Mouse (Mus musculus): ENCODE data around the gene Frem2. TPM values are rescaled to one million over a fixed set of nuclear protein-coding genes. Genes with fewer than 3 reads are reported as not detected.

Gene Frem2
- polyA plus RNA-seq, 1 experiment from 2014 or later: 3.6 TPM

GRCm38 (mm10) chr3:53514221-53515065 lies 142.7 kb downstream of the Frem2 start:
- DNase-seq (ENCODE audit: low spot score): no peak
- no peaks in the 10 kb centered on the region for H3K4me1 ChIP-seq (replicated peaks; ENCODE audit: control insufficient read depth, insufficient read depth, low read length)
- H3K27me3 ChIP-seq (replicated peaks; ENCODE audit: control insufficient read depth, insufficient read depth, low read length): no peaks in the 10 kb centered on the region
- no peak overlapping the region for H3K4me2 ChIP-seq
- H3K9ac ChIP-seq (ENCODE audit: low read depth, low read length): no peak overlapping the region
- no peak for ATAC-seq (replicated peaks; ENCODE audit: low FRiP score)
- no peaks in the 10 kb centered on the region for H3K36me3 ChIP-seq (ENCODE audit: control insufficient read depth, insufficient read depth, low read length)
- 62% methylated on average over 4 of the region's 4 CpGs for WGBS
- H3K27ac ChIP-seq (ENCODE audit: low read depth, low read length): no peak overlapping the region
- no peak overlapping the region for H3K4me3 ChIP-seq (ENCODE audit: low read depth, low read length)
- no peaks in the 10 kb centered on the region for H3K9me3 ChIP-seq (ENCODE audit: control insufficient read depth, low read length)

- DNase-seq (ENCODE audit: low spot score) (no peak), ATAC-seq (replicated peaks; ENCODE audit: low FRiP score) (peak; percentile 68; the same call in 1 of the 2 replicates)
- Histone ChIP-seq H3K9ac (ENCODE audit: low read depth, low read length) (no peak overlapping the region), H3K27ac (ENCODE audit: low read depth, low read length) (no peak overlapping the region), H3K9me3 (ENCODE audit: control insufficient read depth, low read length) (no peaks in the 10 kb centered on the region), H3K36me3 (ENCODE audit: control insufficient read depth, insufficient read depth, low read length) (no peaks in the 10 kb centered on the region), H3K27me3 (replicated peaks; ENCODE audit: control insufficient read depth, insufficient read depth, low read length) (no peaks in the 10 kb centered on the region), H3K4me2 (no peak overlapping the region), H3K4me3 (ENCODE audit: low read depth, low read length) (no peak overlapping the region), H3K4me1 (replicated peaks; ENCODE audit: control insufficient read depth, insufficient read depth, low read length) (no peaks in the 10 kb centered on the region)
- 42% methylated on average over 5 of the region's 5 CpGs for WGBS
Observed at GRCm38 (mm10) chr3:53513096-53513495, 144.1 kb downstream of the Frem2 start.

DNA sequence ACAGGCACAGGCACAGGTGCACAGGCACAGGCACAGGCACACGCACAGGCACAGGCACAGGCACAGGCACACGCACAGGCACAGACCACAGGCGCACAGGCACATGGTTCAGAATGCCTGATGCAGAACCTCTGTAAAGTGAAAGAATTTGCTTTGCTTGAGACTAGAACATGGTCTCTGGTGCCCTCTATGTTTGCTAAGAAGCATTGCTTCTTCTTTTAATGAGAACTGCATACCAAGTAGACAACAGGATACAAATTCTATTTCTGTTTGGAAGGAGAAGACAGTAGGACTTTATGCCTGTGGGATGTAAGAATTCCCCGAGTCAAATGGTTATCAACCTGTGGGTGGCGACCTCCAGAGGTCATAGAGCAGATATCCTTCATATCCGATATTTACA lies 154.7 kb downstream of the Frem2 start:
- DNase-seq (ENCODE audit: low spot score): no peak
- Histone ChIP-seq H3K9me3 (ENCODE audit: control insufficient read depth, low read length) (no peaks in the 10 kb centered on the region), H3K4me2 (no peak overlapping the region), H3K9ac (ENCODE audit: low read depth, low read length) (no peak overlapping the region), H3K27me3 (replicated peaks; ENCODE audit: control insufficient read depth, insufficient read depth, low read length) (no peaks in the 10 kb centered on the region), H3K4me1 (replicated peaks; ENCODE audit: control insufficient read depth, insufficient read depth, low read length) (no peaks in the 10 kb centered on the region; the same call in 1 of the 2 replicates), H3K36me3 (ENCODE audit: control insufficient read depth, insufficient read depth, low read length) (no peaks in the 10 kb centered on the region), H3K27ac (ENCODE audit: low read depth, low read length) (no peak overlapping the region), H3K4me3 (ENCODE audit: low read depth, low read length) (no peak overlapping the region)
- WGBS: 61% methylated on average over 6 of the region's 6 CpGs
- ATAC-seq (replicated peaks; ENCODE audit: low FRiP score): no peak

DNA sequence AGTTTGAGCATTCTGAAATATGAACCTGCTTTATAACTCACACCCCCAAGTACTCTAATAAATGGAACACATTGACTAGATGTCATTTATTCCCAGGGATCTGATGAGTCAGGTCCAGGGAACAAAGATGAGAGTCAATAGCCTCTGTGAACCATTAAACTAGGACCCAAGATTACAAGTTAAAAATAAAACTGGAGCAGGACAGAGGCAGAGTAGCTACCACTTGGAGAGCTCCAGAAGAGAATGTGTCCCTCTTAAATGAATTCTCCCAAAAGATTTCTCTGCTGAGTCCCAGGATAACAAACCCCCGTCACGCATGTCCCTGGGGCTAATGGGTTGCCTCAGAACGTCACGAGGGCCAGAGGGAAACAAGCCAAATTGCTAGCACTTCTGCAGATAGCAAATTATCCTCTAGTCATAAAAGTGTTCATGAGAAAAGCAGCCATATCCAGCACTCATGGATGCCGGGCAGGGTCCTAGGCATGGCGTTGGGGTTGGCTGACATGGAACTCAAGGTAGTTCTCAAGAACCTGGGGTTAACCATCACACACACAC lies 158.7 kb downstream of the Frem2 start:
- ATAC-seq (replicated peaks; ENCODE audit: low FRiP score): no peak
- Histone ChIP-seq H3K27ac (ENCODE audit: low read depth, low read length) (no peak overlapping the region), H3K9ac (ENCODE audit: low read depth, low read length) (no peak overlapping the region), H3K27me3 (replicated peaks; ENCODE audit: control insufficient read depth, insufficient read depth, low read length) (no peaks in the 10 kb centered on the region), H3K4me3 (ENCODE audit: low read depth, low read length) (no peak overlapping the region), H3K36me3 (ENCODE audit: control insufficient read depth, insufficient read depth, low read length) (no peaks in the 10 kb centered on the region), H3K9me3 (ENCODE audit: control insufficient read depth, low read length) (no peaks in the 10 kb centered on the region), H3K4me2 (no peak overlapping the region), H3K4me1 (replicated peaks; ENCODE audit: control insufficient read depth, insufficient read depth, low read length) (no peaks in the 10 kb centered on the region; the same call in 1 of the 2 replicates)
- no peak for DNase-seq (ENCODE audit: low spot score)
- 78% methylated on average over 6 of the region's 6 CpGs for WGBS

DNA sequence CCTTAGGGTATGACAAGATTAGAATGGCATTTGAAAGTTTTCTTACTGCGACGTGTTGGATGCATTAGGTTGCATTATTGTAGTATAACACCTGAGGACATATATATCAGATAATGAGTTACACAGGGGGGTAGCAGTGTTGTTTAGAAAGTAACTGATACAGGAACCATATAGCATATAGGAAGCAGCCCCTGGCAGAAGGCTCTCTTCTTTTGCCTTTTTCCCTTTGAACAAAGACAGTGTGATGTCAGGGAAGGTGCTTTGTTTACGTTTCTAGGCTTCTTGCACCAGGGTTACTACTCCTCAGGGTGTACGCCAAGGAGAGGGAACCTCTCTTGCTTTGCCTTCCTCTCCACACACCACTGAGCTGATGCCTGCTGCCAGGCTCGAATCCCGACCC lies 168.8 kb downstream of the Frem2 start, which contains the start of gene Stoml3:
Stoml3 (plus strand) TSS at position 301 of the 400 bp plus-strand sequence.
- Histone ChIP-seq H3K27ac (ENCODE audit: low read depth, low read length) (peak within 1 kb of the TSS; percentile 50; the same call in 1 of the 2 replicates), H3K4me2 (no peak within 1 kb of the TSS), H3K4me1 (replicated peaks; ENCODE audit: control insufficient read depth, insufficient read depth, low read length) (peaks cover 9% of the 10 kb centered on the region), H3K9ac (ENCODE audit: low read depth, low read length) (no peak within 1 kb of the TSS), H3K4me3 (ENCODE audit: low read depth, low read length) (no peak within 1 kb of the TSS), H3K36me3 (ENCODE audit: control insufficient read depth, insufficient read depth, low read length) (no peaks in the 10 kb centered on the region), H3K9me3 (ENCODE audit: control insufficient read depth, low read length) (no peaks in the 10 kb centered on the region), H3K27me3 (replicated peaks; ENCODE audit: control insufficient read depth, insufficient read depth, low read length) (no peaks in the 10 kb centered on the region)
- ATAC-seq (replicated peaks; ENCODE audit: low FRiP score) (no peak), DNase-seq (ENCODE audit: low spot score) (no peak)
- WGBS: 74% methylated on average over 6 of the region's 6 CpGs

DNA sequence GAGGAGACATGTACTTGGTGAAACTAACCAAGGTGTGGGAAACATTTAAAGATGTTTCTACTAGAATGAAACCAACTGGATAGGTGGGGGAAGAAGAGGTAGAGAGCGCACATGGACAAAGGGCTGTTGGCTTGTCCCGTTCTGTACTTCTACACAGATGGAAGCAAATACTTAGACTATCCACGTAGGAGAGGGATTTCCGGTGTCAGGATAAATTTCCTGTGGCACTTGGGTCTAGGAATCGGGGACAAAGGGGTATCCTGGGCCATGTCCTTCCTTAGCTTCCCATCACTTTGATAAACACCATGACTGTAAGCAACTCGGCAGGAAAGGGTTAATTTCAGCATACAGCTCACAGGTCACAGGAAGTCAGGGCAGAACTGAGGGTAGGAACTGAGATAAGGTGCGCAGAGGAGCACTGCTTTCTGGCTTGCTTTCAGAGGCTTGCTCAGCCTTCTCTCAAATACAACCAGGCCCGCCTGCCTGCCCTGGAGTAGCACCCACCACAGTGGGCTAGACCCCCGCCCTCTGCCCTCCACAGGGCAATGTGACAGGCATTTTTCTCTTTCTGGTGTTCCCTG lies 170.1 kb downstream of the Frem2 start:
- H3K27ac ChIP-seq (ENCODE audit: low read depth, low read length): peak overlapping the region; percentile 50; the same call in 1 of the 2 replicates
- peak; percentile 58; the same call in 1 of the 2 replicates for ATAC-seq (replicated peaks; ENCODE audit: low FRiP score)

GRCm38 (mm10) chr3:53486561-53486960 lies 170.6 kb downstream of the Frem2 start:
- no peak overlapping the region for H3K4me3 ChIP-seq (ENCODE audit: low read depth, low read length)
- H3K9ac ChIP-seq (ENCODE audit: low read depth, low read length): no peak overlapping the region
- H3K4me1 ChIP-seq (replicated peaks; ENCODE audit: control insufficient read depth, insufficient read depth, low read length): peaks cover 9% of the 10 kb centered on the region
- H3K4me2 ChIP-seq: no peak overlapping the region
- H3K27ac ChIP-seq (ENCODE audit: low read depth, low read length): no peak overlapping the region
- no peaks in the 10 kb centered on the region for H3K9me3 ChIP-seq (ENCODE audit: control insufficient read depth, low read length)
- H3K27me3 ChIP-seq (replicated peaks; ENCODE audit: control insufficient read depth, insufficient read depth, low read length): no peaks in the 10 kb centered on the region
- DNase-seq (ENCODE audit: low spot score) (no peak), ATAC-seq (replicated peaks; ENCODE audit: low FRiP score) (no peak)
- 73% methylated on average over 10 of the region's 10 CpGs for WGBS
- H3K36me3 ChIP-seq (ENCODE audit: control insufficient read depth, insufficient read depth, low read length): peaks cover 3% of the 10 kb centered on the region; the same call in 1 of the 2 replicates

More for the DNA sequence above, 170.1 kb downstream of the Frem2 start:
- H3K27me3 ChIP-seq (replicated peaks; ENCODE audit: control insufficient read depth, insufficient read depth, low read length): no peaks in the 10 kb centered on the region
- H3K36me3 ChIP-seq (ENCODE audit: control insufficient read depth, insufficient read depth, low read length): no peaks in the 10 kb centered on the region; the same call in 1 of the 2 replicates
- H3K9me3 ChIP-seq (ENCODE audit: control insufficient read depth, low read length): no peaks in the 10 kb centered on the region
- 30% methylated on average over 9 of the region's 9 CpGs for WGBS
- peaks cover 9% of the 10 kb centered on the region for H3K4me1 ChIP-seq (replicated peaks; ENCODE audit: control insufficient read depth, insufficient read depth, low read length)
- no peak overlapping the region for H3K9ac ChIP-seq (ENCODE audit: low read depth, low read length)
- no peak for DNase-seq (ENCODE audit: low spot score)
- H3K4me3 ChIP-seq (ENCODE audit: low read depth, low read length): no peak overlapping the region
- peak overlapping the region; percentile 27; the same call in 1 of the 2 replicates for H3K4me2 ChIP-seq

GRCm38 (mm10) chr3:53483414-53484059 lies 173.6 kb downstream of the Frem2 start:
- WGBS: 73% methylated on average over 8 of the region's 8 CpGs
- no peaks in the 10 kb centered on the region for H3K27me3 ChIP-seq (replicated peaks; ENCODE audit: control insufficient read depth, insufficient read depth, low read length)
- no peaks in the 10 kb centered on the region for H3K9me3 ChIP-seq (ENCODE audit: control insufficient read depth, low read length)
- no peak for DNase-seq (ENCODE audit: low spot score)
- H3K4me2 ChIP-seq: no peak overlapping the region
- no peak overlapping the region for H3K9ac ChIP-seq (ENCODE audit: low read depth, low read length)
- no peak for ATAC-seq (replicated peaks; ENCODE audit: low FRiP score)
- H3K36me3 ChIP-seq (ENCODE audit: control insufficient read depth, insufficient read depth, low read length): peaks cover 15% of the 10 kb centered on the region; the same call in 1 of the 2 replicates
- no peak overlapping the region for H3K27ac ChIP-seq (ENCODE audit: low read depth, low read length)
- H3K4me1 ChIP-seq (replicated peaks; ENCODE audit: control insufficient read depth, insufficient read depth, low read length): peaks cover 9% of the 10 kb centered on the region
- no peak overlapping the region for H3K4me3 ChIP-seq (ENCODE audit: low read depth, low read length)

Measured in liver, embryonic 11.5 days (tissue).